Mouse (Mus musculus) gonadal fat pad, adult 2 months (tissue): ENCODE data around the gene Tmem92. TPM values are rescaled to one million over a fixed set of nuclear protein-coding genes. Genes with fewer than 3 reads are reported as not detected.
"Not testable (repeated sequence)": the region's sequence is repeated elsewhere in the genome, so short reads cannot be mapped to it uniquely, and the experiment has no call there.

ENCODE experiments used
- DNase-seq: peaks from one replicate; pipeline ENCODE4 v3.0.0-alpha.2; 2012; ENCODE audit warnings: low read depth
- polyA plus RNA-seq: library from polyadenylated mRNA; depleted of rRNA; stranded (reverse); fragments of >200 nt; gene quantifications from 2 replicates; pipeline ENCODE4 v1.2.3, GENCODE M21; 2012; rRNA removed

Tmem92 gene
- polyA plus RNA-seq: not detected in 2 replicates

GRCm38 (mm10) chr11:94782603-94783002 lies at the start of gene Tmem92:
TSS of gene Tmem92 (minus strand) at chr11:94782703.
- DNase-seq: no peak

GRCm38 (mm10) chr11:94828966-94829365 lies 46.5 kb upstream of the Tmem92 start:
- no peak for DNase-seq

DNA sequence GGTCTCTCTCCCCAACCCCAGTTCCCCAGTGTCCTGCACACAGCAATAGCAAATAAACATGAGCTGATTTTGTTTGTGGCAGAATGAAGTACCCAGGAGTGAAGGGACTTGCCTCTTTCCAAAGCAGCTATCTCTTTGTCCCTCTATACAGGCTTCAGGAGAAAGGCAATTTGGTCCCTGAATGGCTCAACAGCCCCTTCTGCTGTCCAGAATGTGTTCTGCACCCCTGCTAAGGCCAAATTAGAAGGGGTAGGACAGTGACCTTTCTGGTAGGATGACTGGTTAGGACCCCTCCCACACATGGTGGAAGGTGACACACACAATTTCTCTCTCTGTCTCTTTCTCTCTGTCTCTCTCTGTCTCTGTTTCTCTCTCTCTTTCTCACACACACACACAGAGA lies 36.9 kb upstream of the Tmem92 start:
- DNase-seq: not testable (repeated sequence)

- not testable (repeated sequence) for DNase-seq
These were observed 36.4 kb upstream of the Tmem92 start for GRCm38 (mm10) chr11:94818946-94819345.

GRCm38 (mm10) chr11:94811537-94811936 lies 29.0 kb upstream of the Tmem92 start:
- not testable (repeated sequence) for DNase-seq

GRCm38 (mm10) chr11:94791700-94792099 lies 9.2 kb upstream of the Tmem92 start:
- no peak for DNase-seq

DNA sequence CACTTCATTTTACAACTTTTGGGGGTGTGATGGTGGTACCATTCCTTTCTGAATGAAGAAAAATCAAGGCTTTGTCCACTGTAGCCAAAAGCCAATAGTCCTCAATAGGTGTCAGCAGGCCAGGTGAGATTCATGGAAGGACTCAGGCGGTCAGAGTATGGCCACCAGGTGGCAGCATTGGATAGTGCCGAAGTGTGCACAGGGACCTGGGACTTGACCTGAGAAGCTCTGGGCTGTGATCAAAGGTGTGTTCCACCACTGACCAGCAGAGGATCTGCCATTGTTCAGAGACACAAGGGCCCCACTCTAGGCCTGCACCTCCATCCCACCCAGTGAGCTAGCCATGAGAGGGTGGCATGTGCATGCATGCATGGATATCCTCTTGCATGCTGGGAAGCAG lies 2.7 kb upstream of the Tmem92 start:
- no peak for DNase-seq

- no peak for DNase-seq
These were observed 7.5 kb downstream of the Tmem92 start for GRCm38 (mm10) chr11:94774887-94775497.

DNA sequence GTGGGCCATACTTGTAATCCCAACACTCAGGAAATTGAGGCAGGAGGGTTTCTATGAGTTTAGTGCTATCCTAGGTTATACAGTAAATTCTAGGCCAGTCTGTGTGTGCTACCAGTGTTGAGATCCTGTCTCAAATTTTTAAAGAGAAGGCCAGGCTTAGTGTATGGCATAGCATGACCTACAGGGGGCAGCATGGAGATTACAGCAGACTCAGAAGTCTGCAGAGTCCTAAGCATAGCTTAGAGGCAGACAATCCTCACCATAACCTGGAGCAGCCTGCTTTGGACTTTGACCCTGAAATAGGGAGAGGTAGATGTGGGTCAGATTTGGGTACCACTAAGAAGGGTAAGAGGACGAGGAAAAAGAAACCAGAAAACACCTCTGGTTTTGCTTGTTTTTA lies 8.7 kb downstream of the Tmem92 start:
- DNase-seq: no peak

GRCm38 (mm10) chr11:94772363-94773055 lies 10.0 kb downstream of the Tmem92 start:
- DNase-seq: no peak

GRCm38 (mm10) chr11:94767241-94767640 lies 15.3 kb downstream of the Tmem92 start:
- no peak for DNase-seq

DNA sequence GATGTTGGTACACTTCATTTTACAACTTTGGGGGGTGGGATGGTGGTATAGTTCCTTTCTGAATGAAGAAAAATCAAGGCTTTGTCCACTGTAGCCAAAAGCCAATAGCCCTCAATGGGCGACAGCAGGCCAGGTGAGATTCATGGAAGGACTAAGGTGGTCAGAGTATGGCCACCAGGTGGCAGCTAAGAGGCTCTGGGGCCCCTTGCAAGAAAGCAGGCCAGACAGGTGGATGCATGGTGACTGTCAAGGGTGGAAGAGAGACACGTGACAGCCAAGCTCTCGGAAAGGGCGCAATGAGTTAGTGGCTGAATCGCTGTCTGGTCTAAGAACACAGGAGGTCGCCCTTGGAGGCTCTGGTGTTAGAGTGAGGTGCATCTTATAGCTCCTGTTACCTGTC lies 19.7 kb downstream of the Tmem92 start:
- no peak for DNase-seq

GRCm38 (mm10) chr11:94762281-94762680 lies 20.2 kb downstream of the Tmem92 start:
- DNase-seq: no peak

GRCm38 (mm10) chr11:94760799-94761198 lies 21.7 kb downstream of the Tmem92 start:
- no peak for DNase-seq

DNA sequence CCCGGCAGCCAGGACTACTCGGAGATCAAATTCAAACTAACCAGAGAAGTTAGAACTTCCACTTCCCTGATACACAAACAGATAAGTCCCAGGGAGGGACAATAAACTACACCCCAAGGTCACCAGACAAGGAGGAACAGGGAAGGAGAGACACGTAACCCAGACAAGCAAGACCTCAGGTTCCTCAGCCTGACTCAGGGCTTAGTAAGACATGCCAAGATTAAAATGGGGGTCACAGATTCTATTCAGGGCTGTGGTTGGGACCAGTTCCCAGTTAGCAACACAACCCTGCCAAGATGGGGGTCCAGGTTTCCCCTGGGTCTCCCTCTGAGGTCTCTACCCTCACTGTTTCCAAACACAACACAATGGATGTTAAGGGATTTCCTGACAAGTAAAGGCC lies 22.1 kb downstream of the Tmem92 start:
- DNase-seq: no peak

DNA sequence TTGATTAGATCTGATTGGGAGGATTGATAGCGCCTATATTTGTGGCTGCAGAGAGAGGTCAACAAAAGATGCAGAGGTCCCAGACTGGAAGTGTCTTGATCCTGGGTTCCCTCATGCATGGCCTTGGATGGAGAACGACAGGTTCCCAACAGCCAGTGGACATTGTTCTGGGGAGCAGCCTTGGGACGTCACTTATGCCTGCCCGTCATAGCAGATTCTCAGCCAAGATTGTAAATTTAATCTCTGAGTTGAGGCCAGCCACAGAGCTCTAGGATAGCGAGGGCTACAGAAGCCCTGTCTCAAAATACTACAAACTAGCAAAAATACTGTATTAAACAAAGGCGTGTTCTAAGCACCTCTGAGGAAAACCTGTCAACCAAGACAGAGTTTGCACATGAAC lies 22.6 kb downstream of the Tmem92 start:
- DNase-seq: no peak

- DNase-seq: no peak
These were observed 29.4 kb downstream of the Tmem92 start for GRCm38 (mm10) chr11:94752946-94753713.

- DNase-seq: no peak
These were observed 40.7 kb downstream of the Tmem92 start, which contains the start of gene Cdc34b for GRCm38 (mm10) chr11:94741732-94742272. TSS of gene Cdc34b (plus strand) at chr11:94741782.

DNA sequence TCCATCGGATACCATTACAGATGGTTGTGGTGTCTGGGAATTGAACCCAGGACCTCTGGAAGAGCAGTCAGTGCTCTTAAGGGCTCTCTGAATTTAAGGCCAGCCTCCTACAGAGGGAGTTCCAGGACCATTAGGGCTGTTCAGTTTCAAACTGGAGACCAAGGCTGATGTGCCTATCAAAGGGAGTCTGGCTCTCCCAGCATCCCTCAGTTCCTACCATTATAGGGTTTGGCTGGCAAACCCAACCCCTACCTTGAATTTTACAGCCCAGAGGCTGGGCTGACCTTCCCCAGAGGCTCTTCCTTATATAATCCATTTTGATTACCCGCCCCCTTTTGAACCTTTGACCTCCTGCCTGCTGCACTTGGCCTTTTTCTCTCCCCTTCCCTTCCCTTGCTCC lies 46.8 kb downstream of the Tmem92 start:
- DNase-seq: no peak

- no peak for DNase-seq
These were observed 49.7 kb downstream of the Tmem92 start for GRCm38 (mm10) chr11:94732773-94733172.

DNA sequence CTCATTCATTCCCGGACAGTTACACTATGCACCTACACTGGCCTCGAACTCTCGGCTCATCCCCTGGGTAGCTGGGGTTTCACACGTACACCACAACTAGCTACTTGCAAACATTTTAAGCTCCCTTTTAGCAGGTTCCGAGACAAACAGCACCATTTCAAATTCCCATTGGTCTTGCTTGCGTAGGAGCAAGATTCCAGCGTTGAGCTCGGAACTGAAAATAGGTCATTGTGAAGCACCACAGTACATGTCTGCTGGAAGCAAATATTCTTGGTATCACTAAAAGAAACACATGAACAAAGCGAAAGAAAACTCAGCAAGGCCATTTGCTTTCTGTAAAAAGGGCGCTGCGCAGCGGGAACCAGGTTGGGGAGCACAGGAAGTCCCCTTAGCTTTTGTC lies 51.3 kb downstream of the Tmem92 start:
- no peak for DNase-seq

DNA sequence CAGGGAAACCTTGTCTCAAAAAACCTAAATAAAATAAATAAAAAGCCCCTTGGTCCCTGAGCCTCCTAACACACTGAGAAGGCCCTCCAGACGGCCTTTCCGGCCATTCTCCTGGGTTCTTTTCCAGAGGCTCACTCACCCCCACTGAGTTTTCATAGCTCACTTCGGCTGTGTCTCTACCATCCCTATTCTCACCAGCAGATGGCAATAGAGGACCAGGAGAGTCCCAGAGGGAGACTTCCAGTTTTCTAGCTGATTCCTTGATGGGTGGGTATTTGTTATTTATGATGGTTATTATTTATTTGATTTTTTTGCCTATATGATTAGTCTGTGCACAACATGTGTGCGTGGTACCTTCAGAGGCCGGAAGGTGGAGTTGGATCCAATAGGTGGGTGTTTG lies 52.2 kb downstream of the Tmem92 start:
- DNase-seq: no peak
